Mouse (Mus musculus) heart, adult 2 months (tissue): ENCODE results near the gene B3glct. TPM values are rescaled to one million over a fixed set of nuclear protein-coding genes. Genes with fewer than 3 reads are reported as not detected.

Experiments used
- DNase-seq, 2 experiments: peaks; one replicate each; pipeline ENCODE4 v3.0.0; 2021
- H3K27ac ChIP-seq: fragments of 200-600 bp; 2 replicates; pipeline ENCODE4 v1.8.1; 2022
- H3K27me3 ChIP-seq: fragments of 200-500 bp; 2 replicates; pipeline ENCODE4 v1.6.1; 2012; ENCODE audit warnings: mild to moderate bottlenecking, low read length, inconsistent platforms, mixed read lengths; ENCODE audit not compliant: control insufficient read depth, insufficient read depth
- H3K36me3 ChIP-seq: fragments of 200-500 bp; 2 replicates; pipeline ENCODE4 v1.6.1; 2012; ENCODE audit warnings: low read length, inconsistent platforms; ENCODE audit not compliant: control insufficient read depth, insufficient read depth
- H3K4me1 ChIP-seq: fragments of 200-500 bp; 2 replicates; pipeline ENCODE4 v1.6.1; 2011; ENCODE audit warnings: low read length; ENCODE audit not compliant: control insufficient read depth, insufficient read depth
- H3K4me3 ChIP-seq: fragments of 200-600 bp; 2 replicates; pipeline ENCODE4 v1.8.1; 2022
- H3K79me2 ChIP-seq: fragments of 200-500 bp; replicated peaks from 2 replicates; pipeline ENCODE4 v1.6.1; 2012; ENCODE audit warnings: mild to moderate bottlenecking, inconsistent platforms, low read length, moderate library complexity, mixed read lengths; ENCODE audit not compliant: control insufficient read depth, insufficient read depth
- H3K9ac ChIP-seq: fragments of 200-500 bp; 2 replicates; pipeline ENCODE4 v1.6.1; 2012; ENCODE audit warnings: low read depth, mild to moderate bottlenecking, control low read depth, inconsistent platforms, low read length, mixed read lengths
- CTCF ChIP-seq: fragments of 200-600 bp; IDR thresholded peaks from 2 replicates; pipeline ENCODE4 v1.8.1; 2022; ENCODE audit warnings: antibody characterized with exemption, mild to moderate bottlenecking, moderate library complexity
- EP300 ChIP-seq: fragments of 200-500 bp; IDR thresholded peaks from 2 replicates; pipeline ENCODE4 v1.6.1; 2011; ENCODE audit warnings: low read depth, low read length, control low read depth; ENCODE audit not compliant: insufficient read depth
- POLR2A ChIP-seq: fragments of 200-500 bp; IDR thresholded peaks from 2 replicates; pipeline ENCODE4 v1.6.1; 2011; ENCODE audit warnings: mild to moderate bottlenecking, low read depth, low read length, control low read depth; ENCODE audit not compliant: insufficient read depth
- WGBS: fragments of 180-500 bp; shearing (Covaris S2); methylation state at CpG from one replicate; pipeline ENCODE4 v1.1.7; 2018; 5-methylcytosine and 5-hydroxymethylcytosine counted together
- intact Hi-C: fragments of 180-260 bp; cut with DNase I; formaldehyde crosslinking; loops from one replicate; pipeline ENCODE4 v1.15.1; 2025
- polyA plus RNA-seq: library from polyadenylated mRNA; depleted of rRNA; stranded (reverse); fragments of >200 nt; gene quantifications from 2 replicates; pipeline ENCODE4 v1.2.3, GENCODE M21; 2012
- total RNA-seq, 2 experiments: library from RNA; stranded (reverse); gene quantifications; 2 replicates each; pipeline ENCODE4 v1.2.3; 2021

The B3glct gene
- total and polyA plus RNA-seq, 3 experiments, result 4.6 to 6.4 (median 4.9) TPM

DNA sequence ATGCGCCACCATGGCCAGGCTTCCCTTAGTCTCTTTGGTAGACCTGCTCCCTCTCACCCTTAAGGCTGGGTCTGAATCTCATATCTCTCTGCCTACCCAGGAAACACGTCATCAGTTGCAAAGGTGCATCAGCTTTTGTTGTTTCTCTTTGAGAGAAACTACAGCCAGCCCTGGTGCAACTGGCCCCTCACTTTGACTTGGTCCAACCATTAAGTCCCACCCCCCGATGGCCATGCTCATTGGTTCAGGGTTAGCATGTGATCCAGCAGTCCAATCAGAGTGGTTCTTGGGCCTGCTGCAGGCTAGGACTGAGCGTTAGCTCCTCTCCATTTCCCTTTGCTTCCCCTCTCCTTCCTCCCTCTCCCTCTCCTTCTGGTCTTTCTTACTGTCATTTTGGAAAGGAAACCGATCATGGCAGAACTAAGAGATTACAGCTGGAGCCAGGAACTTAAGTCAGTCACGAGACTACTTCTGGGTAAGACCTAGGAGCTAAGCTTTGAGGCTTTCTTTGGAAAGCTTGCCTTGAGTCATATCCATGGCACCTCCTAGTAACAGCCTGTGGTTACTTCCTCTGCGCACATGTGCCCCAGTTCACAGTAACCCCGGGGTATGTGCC lies 36.6 kb upstream of the B3glct start:
- intact Hi-C loops, result no loop called here
- 73% methylated on average over 8 of the region's 8 CpGs for WGBS

GRCm38 (mm10) chr5:149642366-149642765 lies 35.7 kb upstream of the B3glct start:
- TF ChIP-seq POLR2A, result no peak
- TF ChIP-seq CTCF, result peak; percentile 15; the same call in 1 of the 2 replicates
- no peak for TF ChIP-seq EP300
- 58% methylated on average over 6 of the region's 6 CpGs for WGBS
- H3K4me3 ChIP-seq, result no peak overlapping the region
- H3K4me1 ChIP-seq, result no peaks in the 10 kb centered on the region
- no peaks in the 10 kb centered on the region for H3K27me3 ChIP-seq
- no peak overlapping the region for H3K9ac ChIP-seq
- H3K36me3 ChIP-seq, result no peaks in the 10 kb centered on the region
- H3K27ac ChIP-seq, result no peak overlapping the region
- DNase-seq, result no peak
- intact Hi-C loops, result no loop called here
- no peaks in the 10 kb centered on the region for H3K79me2 ChIP-seq

More for the DNA sequence above, 36.6 kb upstream of the B3glct start:
- no peak overlapping the region for H3K9ac ChIP-seq
- no peaks in the 10 kb centered on the region for H3K79me2 ChIP-seq
- H3K4me3 ChIP-seq, result no peak overlapping the region
- no peaks in the 10 kb centered on the region for H3K4me1 ChIP-seq
- H3K36me3 ChIP-seq, result no peaks in the 10 kb centered on the region
- H3K27ac ChIP-seq, result no peak overlapping the region
- no peak for DNase-seq
- H3K27me3 ChIP-seq, result no peaks in the 10 kb centered on the region
- TF ChIP-seq POLR2A (no peak), EP300 (no peak), CTCF (no peak)

GRCm38 (mm10) chr5:149642783-149643509 lies 35.1 kb upstream of the B3glct start:
- no peak overlapping the region for H3K27ac ChIP-seq
- TF ChIP-seq CTCF, result no peak
- no peak for TF ChIP-seq EP300
- TF ChIP-seq POLR2A, result no peak
- intact Hi-C loops, result no loop called here

DNA sequence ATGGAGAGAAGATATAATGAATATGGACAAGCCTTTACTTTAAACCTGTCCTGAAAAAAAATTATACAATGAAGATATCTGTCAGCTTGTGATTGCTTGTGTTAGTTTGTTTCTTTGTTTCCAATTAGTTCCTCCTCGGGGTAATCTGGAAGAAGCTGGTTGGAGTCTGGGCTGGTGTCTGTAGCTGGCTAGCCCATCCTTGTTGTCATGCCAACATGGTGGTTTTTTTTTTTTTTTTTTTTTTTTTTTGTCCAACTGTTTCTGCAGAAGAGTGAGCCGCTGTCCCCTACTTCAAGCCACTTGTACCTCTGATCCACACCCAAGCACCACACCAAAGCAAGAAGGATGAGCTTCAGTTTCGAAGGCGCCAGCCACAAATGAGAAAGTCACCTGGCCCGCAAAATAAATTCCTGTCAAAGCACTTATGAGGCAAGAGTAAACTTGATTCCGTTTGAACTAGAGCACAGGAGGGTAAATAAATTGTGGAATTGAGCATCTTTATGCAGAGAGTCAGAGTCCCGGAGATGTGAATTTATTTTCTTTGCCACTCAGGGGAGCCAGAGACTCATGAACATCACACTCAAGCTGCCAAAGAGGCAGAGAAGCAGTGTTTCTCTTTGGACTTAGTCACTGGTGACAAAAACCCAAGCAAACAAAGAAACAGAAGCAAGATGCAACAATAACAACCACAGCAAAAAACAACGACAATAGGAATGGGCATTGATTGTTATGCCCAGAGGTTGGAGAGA lies 30.5 kb upstream of the B3glct start:
- Histone ChIP-seq H3K27me3 (no peaks in the 10 kb centered on the region), H3K27ac (no peak overlapping the region), H3K4me3 (no peak overlapping the region), H3K79me2 (no peaks in the 10 kb centered on the region), H3K4me1 (no peaks in the 10 kb centered on the region), H3K36me3 (no peaks in the 10 kb centered on the region), H3K9ac (no peak overlapping the region)
- intact Hi-C loops, result no loop called here
- no peak for DNase-seq
- TF ChIP-seq CTCF (peak; percentile 23), POLR2A (no peak)
- 68% methylated on average over 8 of the region's 8 CpGs for WGBS

More at GRCm38 (mm10) chr5:149642783-149643509, 35.1 kb upstream of the B3glct start:
- H3K4me1 ChIP-seq, result no peaks in the 10 kb centered on the region
- no peaks in the 10 kb centered on the region for H3K79me2 ChIP-seq
- 72% methylated on average over 11 of the region's 11 CpGs for WGBS
- H3K36me3 ChIP-seq, result no peaks in the 10 kb centered on the region
- no peak for DNase-seq
- no peak overlapping the region for H3K4me3 ChIP-seq
- no peak overlapping the region for H3K9ac ChIP-seq
- H3K27me3 ChIP-seq, result no peaks in the 10 kb centered on the region

DNA sequence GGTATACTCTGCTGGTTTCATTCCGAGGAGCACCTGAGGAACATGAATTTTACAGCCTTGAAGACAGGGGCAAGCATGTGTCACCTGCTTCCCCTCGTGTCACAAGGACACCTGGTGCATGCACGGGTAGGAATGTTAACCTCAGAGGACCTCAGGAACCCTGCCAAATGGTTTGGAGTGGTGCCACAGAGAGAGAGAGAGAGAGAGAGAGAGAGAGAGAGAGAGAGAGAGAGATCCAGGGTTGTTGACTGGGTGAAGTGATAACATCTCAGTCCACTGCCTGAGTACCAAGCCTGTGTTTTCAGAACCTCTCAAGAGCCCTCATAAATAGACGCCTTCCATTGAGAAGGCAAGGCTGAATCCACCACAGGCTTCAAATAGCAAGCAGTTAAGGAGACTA lies 29.8 kb upstream of the B3glct start:
- no peak for TF ChIP-seq EP300
- TF ChIP-seq POLR2A, result no peak
- no peak for TF ChIP-seq CTCF
- Histone ChIP-seq H3K79me2 (no peaks in the 10 kb centered on the region), H3K9ac (no peak overlapping the region), H3K36me3 (no peaks in the 10 kb centered on the region), H3K4me1 (no peaks in the 10 kb centered on the region), H3K27me3 (no peaks in the 10 kb centered on the region), H3K27ac (no peak overlapping the region), H3K4me3 (no peak overlapping the region)
- 23% methylated on average over 4 of the region's 4 CpGs for WGBS
- no peak for DNase-seq
- intact Hi-C loops, result no loop called here
